Mouse (Mus musculus) ES-E14 (cell line): ENCODE data around the gene Rassf6.

Source experiments
- CHD2 ChIP-seq: IDR thresholded peaks from 2 replicates; pipeline ENCODE4 v1.6.1; 2014; ENCODE audit warnings: mild to moderate bottlenecking, low read depth, low read length, inconsistent platforms
- HCFC1 ChIP-seq: IDR thresholded peaks from 2 replicates; pipeline ENCODE4 v1.6.1; 2012; ENCODE audit warnings: low read length, inconsistent platforms, borderline replicate concordance; ENCODE audit not compliant: insufficient read depth
- MAFK ChIP-seq: IDR thresholded peaks from 2 replicates; pipeline ENCODE4 v1.6.1; 2014; ENCODE audit warnings: mild to moderate bottlenecking, low read depth, low read length, inconsistent platforms; ENCODE audit not compliant: insufficient read depth
- ZC3H11A ChIP-seq: IDR thresholded peaks from 2 replicates; pipeline ENCODE4 v1.6.1; 2012; ENCODE audit warnings: low read depth, mild to moderate bottlenecking, inconsistent platforms, low read length, borderline replicate concordance

- no peak for TF ChIP-seq ZC3H11A
- no peak for TF ChIP-seq MAFK
- TF ChIP-seq CHD2 = no peak
- TF ChIP-seq HCFC1 = no peak
Measured at GRCm38 (mm10) chr5:90628011-90628410, 12.4 kb downstream of the Rassf6 start.
